Mouse (Mus musculus) testis, adult 2 months (tissue): ENCODE measurements around the gene Mgat2. TPM values are rescaled to one million over a fixed set of nuclear protein-coding genes. Genes with fewer than 3 reads are reported as not detected.

Experiments
- H3K27ac ChIP-seq: fragments of 200-500 bp; 2 replicates; pipeline ENCODE4 v1.5.1; 2012; ENCODE audit warnings: low read depth, low read length; ENCODE audit not compliant: control insufficient read depth, insufficient read depth
- H3K27me3 ChIP-seq: fragments of 200-500 bp; 2 replicates; pipeline ENCODE4 v1.6.1; 2012; ENCODE audit warnings: mild to moderate bottlenecking, low read length, moderate library complexity; ENCODE audit not compliant: control insufficient read depth, insufficient read depth
- H3K36me3 ChIP-seq: fragments of 200-500 bp; 2 replicates; pipeline ENCODE4 v1.6.1; 2012; ENCODE audit warnings: mild to moderate bottlenecking, low read length; ENCODE audit not compliant: control insufficient read depth, insufficient read depth
- H3K4me1 ChIP-seq: fragments of 200-500 bp; 2 replicates; pipeline ENCODE4 v1.6.1; 2012; ENCODE audit warnings: low read length; ENCODE audit not compliant: control insufficient read depth, insufficient read depth
- H3K4me3 ChIP-seq: fragments of 200-500 bp; 2 replicates; pipeline ENCODE4 v1.5.1; 2012; ENCODE audit warnings: low read depth, mild to moderate bottlenecking, low read length, moderate library complexity, mixed read lengths; ENCODE audit not compliant: control insufficient read depth
- CTCF ChIP-seq: fragments of 200-500 bp; IDR thresholded peaks from 2 replicates; pipeline ENCODE4 v1.5.1; 2012; ENCODE audit warnings: low read depth, mild to moderate bottlenecking, inconsistent platforms, low read length, moderate library complexity; ENCODE audit not compliant: control insufficient read depth, insufficient read depth, insufficient replicate concordance
- POLR2A ChIP-seq: fragments of 200-500 bp; IDR thresholded peaks from 2 replicates; pipeline ENCODE4 v1.6.1; 2012; ENCODE audit warnings: low read depth, mild to moderate bottlenecking, inconsistent platforms, low read length, moderate library complexity; ENCODE audit not compliant: control insufficient read depth
- polyA plus RNA-seq: library from polyadenylated mRNA; depleted of rRNA; stranded (reverse); fragments of >200 nt; gene quantifications from 2 replicates; pipeline ENCODE4 v1.2.3, GENCODE M21; 2012

Gene Mgat2
- polyA plus RNA-seq, 1 experiment, result 12.0 TPM

- Histone ChIP-seq H3K27ac (peak within 1 kb of the TSS; percentile 98), H3K27me3 (no peaks in the 10 kb centered on the region), H3K36me3 (no peaks in the 10 kb centered on the region; the same call in 1 of the 2 replicates), H3K4me3 (peak within 1 kb of the TSS; percentile 92), H3K4me1 (peaks cover 4% of the 10 kb centered on the region)
- TF ChIP-seq POLR2A (peak; percentile 47; the same call in 1 of the 2 replicates), CTCF (no peak)
Measured at GRCm38 (mm10) chr12:69196444-69197377, 12.8 kb downstream of the Mgat2 start, which contains the start of gene Gm49383. Gm49383 (minus strand) TSS chr12:69197104.

- Histone ChIP-seq H3K4me3 (peak overlapping the region; percentile 92), H3K4me1 (peaks cover 4% of the 10 kb centered on the region), H3K27me3 (no peaks in the 10 kb centered on the region), H3K27ac (peak overlapping the region; percentile 98), H3K36me3 (no peaks in the 10 kb centered on the region; the same call in 1 of the 2 replicates)
- TF ChIP-seq POLR2A (peak; percentile 34; the same call in 1 of the 2 replicates), CTCF (no peak)
Measured at GRCm38 (mm10) chr12:69197378-69198163, 13.6 kb downstream of the Mgat2 start.

DNA sequence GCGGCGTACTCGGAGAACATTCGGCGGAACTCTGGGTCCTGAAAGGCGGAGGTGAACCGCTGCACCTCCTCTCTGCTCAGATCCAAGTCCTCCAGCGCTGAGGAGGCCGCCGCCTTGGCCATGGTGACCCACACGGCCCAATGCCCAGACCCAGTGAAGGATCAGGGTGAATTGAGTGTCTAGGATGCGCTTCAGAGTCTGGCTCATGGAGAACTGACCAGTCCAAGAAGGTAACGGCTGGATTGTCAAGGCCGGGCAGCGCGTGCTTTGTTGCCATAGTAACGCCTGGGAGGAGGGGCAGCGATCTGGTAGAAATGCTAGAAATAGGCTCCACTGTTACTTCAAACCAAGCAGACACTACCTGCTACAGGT is 14.2 kb downstream of the Mgat2 start, which contains the start of gene Dnaaf2:
TSS of gene Dnaaf2 (minus strand) at position 266 of the 372 bp plus-strand sequence.
- peaks cover 4% of the 10 kb centered on the region for H3K4me1 ChIP-seq
- H3K27ac ChIP-seq, result peak within 1 kb of the TSS; percentile 98
- no peaks in the 10 kb centered on the region for H3K27me3 ChIP-seq
- H3K4me3 ChIP-seq, result peak within 1 kb of the TSS; percentile 92
- TF ChIP-seq CTCF (no peak), POLR2A (peak; percentile 76; the same call in 1 of the 2 replicates)
- H3K36me3 ChIP-seq, result no peaks in the 10 kb centered on the region; the same call in 1 of the 2 replicates

- Histone ChIP-seq H3K4me3 (peak overlapping the region; percentile 74), H3K36me3 (no peaks in the 10 kb centered on the region; the same call in 1 of the 2 replicates), H3K27ac (peak overlapping the region; percentile 37; the same call in 1 of the 2 replicates), H3K4me1 (peaks cover 5% of the 10 kb centered on the region), H3K27me3 (no peaks in the 10 kb centered on the region)
- no peak for TF ChIP-seq POLR2A
- no peak for TF ChIP-seq CTCF
Measured at GRCm38 (mm10) chr12:69198985-69199384, 15.0 kb downstream of the Mgat2 start.

GRCm38 (mm10) chr12:69204052-69204833 is 20.3 kb downstream of the Mgat2 start, which contains the start of gene Gm49384:
Gm49384 (minus strand) TSS chr12:69204267.
- Histone ChIP-seq H3K27ac (no peak within 1 kb of the TSS), H3K4me3 (peak within 1 kb of the TSS; percentile 78), H3K4me1 (0 out of 2 replicates have a peak, but pooled peaks cover 2% of the 10 kb centered on the region), H3K36me3 (no peaks in the 10 kb centered on the region), H3K27me3 (no peaks in the 10 kb centered on the region)
- TF ChIP-seq CTCF (no peak), POLR2A (no peak)

DNA sequence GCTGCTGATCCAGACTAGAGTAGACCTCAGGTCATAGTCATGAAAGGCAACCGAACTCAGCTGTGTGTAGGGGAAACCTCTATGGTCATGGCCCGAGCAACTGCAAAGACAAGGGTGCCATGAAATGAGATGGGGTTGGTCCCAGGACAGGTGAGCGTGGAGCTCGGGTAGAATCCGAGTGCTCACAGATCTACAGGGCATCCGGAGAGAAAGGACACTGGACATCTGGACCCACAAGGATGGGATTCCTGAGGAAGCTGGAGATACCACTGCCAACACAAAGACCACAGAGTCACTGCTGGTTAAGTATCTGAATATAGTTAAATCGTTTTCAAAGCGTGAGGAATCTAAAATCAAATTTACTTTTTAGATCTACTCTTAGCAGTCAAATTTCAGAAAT is 23.4 kb downstream of the Mgat2 start:
- H3K36me3 ChIP-seq, result no peaks in the 10 kb centered on the region

More for the DNA sequence above, 23.4 kb downstream of the Mgat2 start:
- Histone ChIP-seq H3K27me3 (no peaks in the 10 kb centered on the region), H3K4me1 (0 out of 2 replicates have a peak, but pooled peaks cover 2% of the 10 kb centered on the region), H3K4me3 (no peak overlapping the region), H3K27ac (no peak overlapping the region)
- TF ChIP-seq CTCF (no peak), POLR2A (no peak)
